Mouse (Mus musculus) embryonic facial prominence, embryonic 13.5 days (tissue): ENCODE measurements around the gene Cnot11. TPM values are rescaled to one million over a fixed set of nuclear protein-coding genes. Genes with fewer than 3 reads are reported as not detected.

ENCODE experiments used
- ATAC-seq: fragments of 200-750 bp; cut with Nextera tagmentation; 2 replicates; pipeline ENCODE4 v1.8.0; 2017; ENCODE audit warnings: low read depth; ENCODE audit not compliant: insufficient number of reproducible peaks, insufficient read depth, low FRiP score, low TSS enrichment
- H3K27ac ChIP-seq: fragments of 300-500 bp; sonication (generic); 2 replicates; pipeline ENCODE4 v1.5.1; 2015; ENCODE audit warnings: moderate library complexity, mild to moderate bottlenecking, inconsistent platforms
- H3K27me3 ChIP-seq: fragments of 300-500 bp; sonication (generic); 2 replicates; pipeline ENCODE4 v1.6.1; 2015; ENCODE audit warnings: mild to moderate bottlenecking, inconsistent platforms
- H3K36me3 ChIP-seq: fragments of 300-500 bp; sonication (generic); 2 replicates; pipeline ENCODE4 v1.6.1; 2015; ENCODE audit warnings: mild to moderate bottlenecking, inconsistent platforms
- H3K4me1 ChIP-seq: fragments of 300-500 bp; sonication (generic); 2 replicates; pipeline ENCODE4 v1.6.1; 2015; ENCODE audit warnings: inconsistent platforms
- H3K4me2 ChIP-seq: fragments of 300-500 bp; sonication (generic); 2 replicates; pipeline ENCODE4 v1.6.1; 2015; ENCODE audit warnings: moderate library complexity, mild to moderate bottlenecking, inconsistent platforms
- H3K4me3 ChIP-seq: fragments of 300-500 bp; sonication (generic); 2 replicates; pipeline ENCODE4 v1.5.1; 2015; ENCODE audit warnings: mild to moderate bottlenecking, inconsistent platforms
- H3K9ac ChIP-seq: fragments of 300-500 bp; sonication (generic); 2 replicates; pipeline ENCODE4 v1.6.1; 2015; ENCODE audit warnings: mild to moderate bottlenecking, inconsistent platforms
- H3K9me3 ChIP-seq: fragments of 300-500 bp; sonication (generic); 2 replicates; pipeline ENCODE4 v1.6.1; 2016; ENCODE audit warnings: inconsistent platforms
- WGBS: fragments of 180-500 bp; shearing (Covaris S2); methylation state at CpG from one replicate; pipeline ENCODE4 v1.1.7; 2015; ENCODE audit warnings: mixed read lengths; 5-methylcytosine and 5-hydroxymethylcytosine counted together
- polyA plus RNA-seq: library from polyadenylated mRNA; unstranded; fragments of >200 nt; fragmentation: Nextera tagmentation; extraction: Ambion mirVana; gene quantifications from 2 replicates; pipeline ENCODE4 v1.2.1, GENCODE M21; 2015

Cnot11 gene
- 21.6 and 21.9 TPM in 2 replicates for polyA plus RNA-seq

DNA sequence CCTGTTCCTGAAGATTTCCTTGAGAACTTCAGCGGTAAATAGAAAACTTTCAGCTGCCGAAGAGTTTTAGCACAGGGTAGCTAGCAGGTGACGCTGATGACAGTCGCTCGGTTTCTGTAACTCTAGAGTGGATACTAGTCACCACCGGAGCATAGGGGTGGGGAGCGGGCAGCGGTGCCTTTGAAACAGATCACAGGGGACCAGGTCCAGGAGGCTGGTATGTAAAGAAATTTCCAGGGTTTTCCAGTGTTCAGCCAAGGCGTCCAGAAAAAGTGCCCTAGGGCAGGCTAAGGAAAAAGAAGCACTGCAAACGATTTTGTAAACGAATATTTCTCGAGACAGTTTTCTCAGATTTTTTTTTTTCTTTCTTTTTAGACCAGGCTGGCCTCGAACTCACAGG lies at the start of gene Cnot11:
Gene Cnot11 (plus strand): TSS at position 162 of the 400 bp plus-strand sequence.
- peaks cover 20% of the 10 kb centered on the region for H3K4me1 ChIP-seq
- WGBS, result 29% methylated on average over 13 of the region's 13 CpGs
- H3K27ac ChIP-seq, result peak within 1 kb of the TSS; percentile 92
- H3K9ac ChIP-seq, result peak within 1 kb of the TSS; percentile 93
- H3K9me3 ChIP-seq, result no peaks in the 10 kb centered on the region
- H3K36me3 ChIP-seq, result peaks cover 25% of the 10 kb centered on the region
- peak within 1 kb of the TSS; percentile 84 for H3K4me2 ChIP-seq
- no peaks in the 10 kb centered on the region for H3K27me3 ChIP-seq
- H3K4me3 ChIP-seq, result peak within 1 kb of the TSS; percentile 98
- no peak for ATAC-seq

- no peak overlapping the region for H3K4me3 ChIP-seq
- H3K27me3 ChIP-seq, result no peaks in the 10 kb centered on the region
- H3K9me3 ChIP-seq, result no peaks in the 10 kb centered on the region
- ATAC-seq, result no peak
- H3K27ac ChIP-seq, result no peak overlapping the region
- H3K4me1 ChIP-seq, result 0 out of 2 replicates have a peak, but pooled peaks cover under 1% of the 10 kb centered on the region
- no peaks in the 10 kb centered on the region for H3K36me3 ChIP-seq
- no peak overlapping the region for H3K9ac ChIP-seq
- 74% methylated on average over 3 of the region's 3 CpGs for WGBS
- H3K4me2 ChIP-seq, result no peak overlapping the region
These were observed 47.4 kb upstream of the Cnot11 start for GRCm38 (mm10) chr1:39487370-39487769.

DNA sequence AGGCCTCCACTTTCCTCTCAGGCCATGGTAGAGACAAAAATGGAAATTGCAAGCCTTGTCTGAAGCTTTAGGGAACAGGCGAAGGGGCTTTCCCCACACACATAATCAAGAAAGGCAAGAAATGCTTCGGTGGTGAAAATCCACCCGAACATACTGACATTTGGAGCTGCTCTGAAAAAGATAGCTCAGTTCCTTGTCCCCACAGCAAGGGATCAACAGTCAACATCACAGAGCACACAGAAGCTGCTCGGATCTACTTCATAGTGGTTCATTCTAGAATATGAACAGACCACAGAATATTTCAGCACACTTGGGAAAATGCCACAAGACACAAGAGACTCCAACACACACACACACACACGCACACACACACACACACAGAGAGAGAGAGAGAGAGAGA lies 41.6 kb upstream of the Cnot11 start:
- no peak for ATAC-seq
- no peak overlapping the region for H3K4me2 ChIP-seq
- no peak overlapping the region for H3K9ac ChIP-seq
- no peaks in the 10 kb centered on the region for H3K36me3 ChIP-seq
- H3K4me3 ChIP-seq, result no peak overlapping the region
- 85% methylated on average over 5 of the region's 5 CpGs for WGBS
- H3K27me3 ChIP-seq, result no peaks in the 10 kb centered on the region
- 0 out of 2 replicates have a peak, but pooled peaks cover 5% of the 10 kb centered on the region for H3K9me3 ChIP-seq
- H3K4me1 ChIP-seq, result no peaks in the 10 kb centered on the region
- H3K27ac ChIP-seq, result no peak overlapping the region

DNA sequence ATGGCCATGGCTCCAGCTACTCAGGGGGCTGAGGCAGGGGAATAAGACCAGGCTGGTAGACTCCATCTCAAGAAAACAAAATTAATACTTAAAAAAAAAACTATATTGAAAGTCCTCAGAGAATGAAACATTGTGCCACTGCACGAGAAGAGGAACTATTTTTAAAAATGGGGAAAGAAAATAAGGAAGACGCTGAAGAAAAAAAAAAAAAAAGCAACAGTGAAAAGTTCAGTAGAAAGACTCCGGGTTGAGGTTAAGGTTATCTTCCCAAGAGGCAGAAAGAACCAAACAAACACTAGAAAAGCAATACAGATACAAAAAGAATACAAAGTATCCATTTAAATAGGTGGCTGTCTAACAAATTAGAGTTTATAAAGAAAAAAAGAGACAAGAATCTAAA lies 41.1 kb upstream of the Cnot11 start:
- ATAC-seq, result no peak
- H3K9ac ChIP-seq, result no peak overlapping the region
- WGBS, result 80% methylated on average over 3 of the region's 3 CpGs
- no peaks in the 10 kb centered on the region for H3K27me3 ChIP-seq
- no peak overlapping the region for H3K27ac ChIP-seq
- H3K4me2 ChIP-seq, result no peak overlapping the region
- 0 out of 2 replicates have a peak, but pooled peaks cover 5% of the 10 kb centered on the region for H3K9me3 ChIP-seq
- no peaks in the 10 kb centered on the region for H3K4me1 ChIP-seq
- no peaks in the 10 kb centered on the region for H3K36me3 ChIP-seq
- H3K4me3 ChIP-seq, result no peak overlapping the region

DNA sequence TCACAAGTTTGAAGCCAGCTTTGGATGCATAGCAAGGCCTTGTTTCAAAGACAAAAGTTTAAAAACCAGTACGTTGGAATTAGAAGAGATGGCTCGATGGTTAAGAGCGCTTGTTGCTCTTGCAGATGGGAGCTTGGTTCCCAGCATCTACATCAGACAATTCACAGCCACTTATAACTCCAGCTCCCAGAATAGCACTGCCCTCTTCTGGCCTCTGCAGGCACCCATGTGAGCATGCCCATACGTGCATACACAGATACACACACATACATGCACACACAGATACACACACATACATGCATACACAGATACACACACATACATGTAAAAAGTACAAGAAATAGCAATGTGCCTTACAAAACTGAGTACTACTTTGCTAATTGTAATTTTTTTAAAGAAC lies 37.8 kb upstream of the Cnot11 start:
- H3K9ac ChIP-seq, result no peak overlapping the region
- no peaks in the 10 kb centered on the region for H3K36me3 ChIP-seq
- 90% methylated on average over 4 of the region's 4 CpGs for WGBS
- ATAC-seq, result no peak
- peaks cover 4% of the 10 kb centered on the region; the same call in 1 of the 2 replicates for H3K27me3 ChIP-seq
- H3K4me2 ChIP-seq, result no peak overlapping the region
- H3K27ac ChIP-seq, result no peak overlapping the region
- H3K9me3 ChIP-seq, result 0 out of 2 replicates have a peak, but pooled peaks cover 5% of the 10 kb centered on the region
- no peak overlapping the region for H3K4me3 ChIP-seq
- H3K4me1 ChIP-seq, result no peaks in the 10 kb centered on the region

DNA sequence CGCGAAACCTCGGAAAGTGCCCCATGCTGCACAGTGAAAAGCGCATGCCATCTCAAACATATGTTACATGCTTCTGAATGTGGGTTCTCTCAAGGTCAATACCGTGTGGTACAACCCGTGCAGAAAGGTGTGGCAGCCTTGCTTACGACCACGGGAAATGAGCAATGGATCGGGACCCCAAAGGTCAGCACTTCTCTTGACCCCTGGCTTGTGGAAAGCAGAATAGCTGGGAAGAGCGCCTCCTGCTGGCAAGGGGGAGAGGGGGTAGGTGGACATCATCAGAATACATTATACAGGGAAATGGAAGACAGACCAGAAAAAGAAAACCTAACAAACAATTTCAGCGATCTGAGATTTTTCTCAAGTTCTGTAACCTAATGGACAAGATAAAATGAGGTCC lies 37.0 kb upstream of the Cnot11 start:
- 0 out of 2 replicates have a peak, but pooled peaks cover 5% of the 10 kb centered on the region for H3K9me3 ChIP-seq
- 85% methylated on average over 11 of the region's 11 CpGs for WGBS
- H3K27me3 ChIP-seq, result peaks cover 4% of the 10 kb centered on the region; the same call in 1 of the 2 replicates
- no peak overlapping the region for H3K9ac ChIP-seq
- no peak overlapping the region for H3K27ac ChIP-seq
- no peaks in the 10 kb centered on the region for H3K4me1 ChIP-seq
- H3K4me2 ChIP-seq, result no peak overlapping the region
- no peaks in the 10 kb centered on the region for H3K36me3 ChIP-seq
- no peak for ATAC-seq
- no peak overlapping the region for H3K4me3 ChIP-seq

DNA sequence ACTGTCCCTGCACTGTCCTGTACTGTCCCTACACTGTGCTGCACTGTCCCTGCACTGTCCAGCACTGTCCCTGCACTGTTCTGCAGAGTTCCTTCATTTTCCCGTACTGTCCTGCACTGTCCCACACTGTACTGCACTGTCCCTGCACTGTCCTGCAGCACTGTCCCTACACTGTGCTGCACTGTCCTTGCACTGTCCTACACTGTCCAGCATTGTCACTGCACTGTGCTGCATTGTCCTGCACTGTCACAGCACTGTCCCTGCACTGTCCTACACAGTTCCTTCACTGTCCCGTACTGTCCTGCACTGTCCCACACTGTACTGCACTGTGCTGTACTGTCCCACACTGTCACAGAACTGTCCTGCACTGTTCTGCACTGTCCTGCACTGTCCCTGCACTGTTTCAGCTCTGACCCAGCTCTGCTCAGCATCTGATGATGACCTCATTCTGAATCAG lies 35.3 kb upstream of the Cnot11 start:
- 0 out of 2 replicates have a peak, but pooled peaks have one; percentile 67 for ATAC-seq
- WGBS, result 76% methylated on average over 2 of the region's 2 CpGs

DNA sequence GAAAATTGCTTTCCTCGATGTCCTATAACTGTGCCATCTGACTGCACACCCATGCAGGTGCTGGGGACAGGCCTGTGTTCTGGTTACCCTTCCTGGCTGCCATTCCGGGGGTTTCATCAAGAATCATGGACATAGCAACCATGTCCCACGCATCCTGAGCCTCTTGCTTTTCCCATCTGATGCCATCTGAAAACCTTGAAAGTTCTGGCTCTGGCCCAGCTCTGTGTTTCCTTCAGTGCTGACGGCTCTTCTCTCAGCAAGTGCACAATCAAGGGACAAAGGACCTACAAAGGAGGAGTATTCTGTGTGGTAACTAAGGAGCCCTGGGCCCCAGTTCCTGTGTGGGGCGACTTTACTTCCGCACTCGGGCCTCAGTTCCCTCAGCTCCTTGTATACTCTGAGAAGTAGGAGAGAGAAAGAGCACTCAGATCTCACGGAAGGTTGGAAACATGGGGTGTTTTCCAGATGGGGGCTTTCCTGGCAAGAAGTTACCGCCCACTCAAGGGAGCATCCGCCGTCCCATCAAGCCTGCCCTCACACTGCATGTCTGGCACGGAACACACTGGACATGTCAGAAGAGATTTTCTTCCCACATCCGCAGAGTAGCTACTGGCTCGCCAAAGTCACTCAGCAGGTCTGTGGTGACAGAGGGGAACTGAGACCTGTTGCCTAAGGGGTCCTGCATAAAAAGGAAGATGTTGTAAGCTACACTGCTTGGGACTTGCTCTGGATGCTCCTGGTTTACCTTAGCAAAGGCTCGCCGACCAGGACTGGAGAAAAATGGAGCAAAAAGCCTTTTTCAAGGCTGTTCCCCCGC lies 31.8 kb upstream of the Cnot11 start:
- no peak overlapping the region for H3K4me2 ChIP-seq
- H3K9me3 ChIP-seq, result no peaks in the 10 kb centered on the region
- no peak overlapping the region for H3K4me3 ChIP-seq
- WGBS, result 83% methylated on average over 17 of the region's 17 CpGs
- H3K27me3 ChIP-seq, result peaks cover 4% of the 10 kb centered on the region; the same call in 1 of the 2 replicates
- H3K4me1 ChIP-seq, result no peaks in the 10 kb centered on the region
- no peak overlapping the region for H3K27ac ChIP-seq
- no peak overlapping the region for H3K9ac ChIP-seq
- H3K36me3 ChIP-seq, result no peaks in the 10 kb centered on the region
- no peak for ATAC-seq

More for the DNA sequence above, 35.3 kb upstream of the Cnot11 start:
- Histone ChIP-seq H3K4me3 (no peak overlapping the region), H3K36me3 (no peaks in the 10 kb centered on the region), H3K4me2 (no peak overlapping the region), H3K9me3 (0 out of 2 replicates have a peak, but pooled peaks cover 5% of the 10 kb centered on the region), H3K27me3 (peaks cover 4% of the 10 kb centered on the region; the same call in 1 of the 2 replicates), H3K4me1 (no peaks in the 10 kb centered on the region), H3K27ac (no peak overlapping the region), H3K9ac (no peak overlapping the region)

GRCm38 (mm10) chr1:39504261-39504660 lies 30.5 kb upstream of the Cnot11 start:
- peaks cover 4% of the 10 kb centered on the region; the same call in 1 of the 2 replicates for H3K27me3 ChIP-seq
- no peak overlapping the region for H3K4me2 ChIP-seq
- no peak overlapping the region for H3K4me3 ChIP-seq
- no peak overlapping the region for H3K27ac ChIP-seq
- WGBS, result 10% methylated on average over 1 of the region's 1 CpGs
- no peak for ATAC-seq
- H3K9me3 ChIP-seq, result no peaks in the 10 kb centered on the region
- no peaks in the 10 kb centered on the region for H3K4me1 ChIP-seq
- H3K9ac ChIP-seq, result no peak overlapping the region
- no peaks in the 10 kb centered on the region for H3K36me3 ChIP-seq

DNA sequence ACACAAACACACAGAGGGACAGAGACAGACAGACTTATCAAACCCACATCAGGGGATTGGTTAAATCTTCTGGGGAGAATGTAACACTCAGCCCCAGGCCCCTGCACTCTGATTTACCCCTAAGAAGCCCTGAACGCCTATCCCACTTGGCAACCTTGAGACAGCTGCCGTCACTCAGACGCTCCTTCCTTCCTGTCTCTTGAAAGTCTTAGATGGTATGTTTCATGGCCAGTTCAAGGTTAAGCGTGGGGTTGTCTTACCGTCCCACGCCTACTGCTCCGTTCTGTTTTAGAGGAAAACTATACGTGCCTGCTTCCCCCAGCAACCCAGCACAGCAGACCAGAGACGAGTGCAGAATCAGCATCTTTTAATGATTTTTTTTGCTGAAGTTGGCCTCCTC lies 29.2 kb upstream of the Cnot11 start:
- ATAC-seq, result no peak
- WGBS, result 58% methylated on average over 9 of the region's 9 CpGs
- peaks cover 7% of the 10 kb centered on the region for H3K4me1 ChIP-seq

GRCm38 (mm10) chr1:39511775-39512174 lies 23.0 kb upstream of the Cnot11 start:
- no peaks in the 10 kb centered on the region for H3K27me3 ChIP-seq

More for the DNA sequence above, 29.2 kb upstream of the Cnot11 start:
- no peak overlapping the region for H3K4me3 ChIP-seq
- no peak overlapping the region for H3K27ac ChIP-seq
- H3K27me3 ChIP-seq, result no peaks in the 10 kb centered on the region
- no peaks in the 10 kb centered on the region for H3K36me3 ChIP-seq
- H3K9me3 ChIP-seq, result no peaks in the 10 kb centered on the region
- no peak overlapping the region for H3K9ac ChIP-seq
- H3K4me2 ChIP-seq, result no peak overlapping the region

DNA sequence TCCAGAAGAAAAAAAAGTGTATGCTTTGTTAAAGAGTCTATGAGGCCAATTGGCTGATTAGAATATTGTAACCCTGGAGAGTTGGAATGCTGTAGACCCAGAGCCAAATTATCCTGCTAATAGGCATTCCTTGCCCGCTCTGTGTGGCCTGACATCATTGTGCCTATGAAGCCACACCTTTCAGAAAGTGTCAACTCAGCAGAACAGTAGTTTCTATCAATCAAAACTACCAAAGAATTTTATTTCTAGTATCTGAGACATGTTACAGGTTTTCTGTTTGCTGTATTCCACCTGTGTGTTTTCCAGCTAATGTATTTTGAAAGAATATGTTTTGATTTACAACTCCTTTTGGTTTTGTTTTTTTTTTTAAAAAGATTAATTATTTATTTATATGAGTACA lies 22.6 kb upstream of the Cnot11 start:
- no peak overlapping the region for H3K4me3 ChIP-seq
- H3K4me2 ChIP-seq, result no peak overlapping the region
- no peaks in the 10 kb centered on the region for H3K27me3 ChIP-seq
- H3K36me3 ChIP-seq, result no peaks in the 10 kb centered on the region
- no peak for ATAC-seq
- H3K27ac ChIP-seq, result no peak overlapping the region
- H3K9ac ChIP-seq, result no peak overlapping the region
- H3K4me1 ChIP-seq, result peaks cover 7% of the 10 kb centered on the region
- 74% methylated on average over 1 of the region's 1 CpGs for WGBS
- no peaks in the 10 kb centered on the region for H3K9me3 ChIP-seq

More at GRCm38 (mm10) chr1:39511775-39512174, 23.0 kb upstream of the Cnot11 start:
- H3K9ac ChIP-seq, result no peak overlapping the region
- no peak overlapping the region for H3K4me3 ChIP-seq
- H3K4me1 ChIP-seq, result peaks cover 7% of the 10 kb centered on the region
- no peaks in the 10 kb centered on the region for H3K36me3 ChIP-seq
- H3K27ac ChIP-seq, result no peak overlapping the region
- H3K9me3 ChIP-seq, result no peaks in the 10 kb centered on the region
- no peak overlapping the region for H3K4me2 ChIP-seq
- 73% methylated on average over 8 of the region's 8 CpGs for WGBS
- no peak for ATAC-seq
